Mouse (Mus musculus): ENCODE data around the gene 1700001O22Rik.

The 1700001O22Rik gene

DNA sequence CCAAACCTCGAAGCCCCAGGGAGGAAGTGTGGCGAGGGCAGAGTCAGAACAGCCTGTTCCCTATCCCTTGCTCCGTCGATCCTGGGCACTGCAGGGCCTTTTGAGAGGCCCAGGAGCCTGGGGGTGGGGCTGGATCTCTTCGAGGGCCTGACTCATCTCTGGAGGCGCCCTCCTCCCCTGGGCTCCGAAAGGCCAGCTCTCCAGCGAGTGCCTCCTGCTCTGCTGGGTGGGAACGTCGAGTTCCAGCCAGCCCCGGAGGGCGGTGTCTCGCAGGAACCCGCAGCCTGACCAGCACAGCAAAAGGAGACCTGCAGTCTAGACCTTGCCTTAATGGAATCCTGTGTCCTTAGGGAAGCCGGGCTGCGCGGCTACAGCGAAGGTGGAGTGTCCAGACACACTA is 50.2 kb downstream of the 1700001O22Rik start:
- no peak for DNase-seq (ENCODE audit: low read depth, low spot score)

- no peak for DNase-seq (ENCODE audit: low read depth, low spot score)
Observed at GRCm38 (mm10) chr2:30752471-30752870, 51.0 kb downstream of the 1700001O22Rik start.

DNA sequence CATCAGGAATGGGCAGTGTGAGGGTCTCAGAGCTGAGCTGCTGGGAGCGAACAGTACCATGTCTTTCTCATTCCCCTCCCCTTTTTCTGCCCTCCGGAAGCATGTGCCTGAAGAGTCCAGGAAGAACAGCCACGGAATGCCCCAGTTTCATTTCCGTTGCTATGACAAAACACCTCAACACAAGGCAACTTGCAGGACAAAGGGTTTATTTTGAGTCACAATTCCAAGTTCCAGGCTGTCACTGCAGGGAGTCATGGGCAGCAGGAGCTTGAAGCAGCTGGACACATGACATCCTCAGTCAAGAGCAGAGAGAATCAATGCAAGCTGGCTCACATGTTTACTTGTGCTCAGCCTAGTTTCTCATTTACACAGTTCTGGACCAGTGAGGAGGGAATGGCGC is 53.4 kb downstream of the 1700001O22Rik start:
- DNase-seq (ENCODE audit: low read depth, low spot score) = no peak

DNA sequence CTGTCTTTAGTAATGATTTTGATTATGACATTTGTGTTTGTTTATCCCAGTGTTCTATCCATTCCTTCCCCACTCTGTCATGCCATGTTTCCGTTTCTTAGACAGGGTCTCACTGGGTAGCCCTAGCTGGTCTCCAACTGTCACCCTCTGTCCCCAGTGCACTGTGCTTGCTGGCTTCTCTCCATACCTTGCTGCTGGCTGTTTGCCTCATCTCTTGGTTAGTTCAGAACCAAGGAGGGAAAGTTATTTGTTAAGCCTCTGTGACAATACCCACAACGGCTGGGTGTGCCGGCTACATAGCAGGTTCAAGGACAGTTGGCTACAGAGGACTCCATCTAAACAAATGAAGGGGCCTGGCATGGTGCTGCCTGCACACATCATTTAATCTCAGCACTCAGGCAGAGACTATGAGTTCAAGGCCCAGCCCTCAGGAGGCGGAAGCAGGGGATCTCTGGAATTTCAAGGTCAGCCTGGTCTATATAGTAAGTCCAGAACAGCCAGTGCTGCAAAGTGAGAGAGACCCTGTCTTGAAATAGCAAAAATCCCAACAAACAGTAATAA is 55.8 kb downstream of the 1700001O22Rik start:
- DNase-seq (ENCODE audit: low read depth, low spot score) = no peak

All from CD4-positive helper T cell, adult 2 months (primary cell).